Mouse (Mus musculus) urinary bladder, adult 18-20 months (tissue): ENCODE results near the gene Cd300ld.
"Not testable (repeated sequence)": the region's sequence is repeated elsewhere in the genome, so short reads cannot be mapped to it uniquely, and the experiment has no call there.

Experiments
- DNase-seq, 2 experiments: peaks; one replicate each; pipeline ENCODE4 v3.0.0; 2022; ENCODE audit warnings: low spot score in 2 of 2, mixed read lengths in 2 of 2

The Cd300ld gene

GRCm38 (mm10) chr11:114989793-114990192, at the start of gene Cd300ld:
Gene Cd300ld (minus strand): TSS chr11:114989922.
- no peak for DNase-seq

- not testable (repeated sequence) for DNase-seq
These were observed 47.9 kb upstream of the Cd300ld start, which contains the start of gene Cd300ld5 for GRCm38 (mm10) chr11:115037669-115038068. Gene Cd300ld5 (minus strand): TSS chr11:115037769.

GRCm38 (mm10) chr11:115026912-115027311, 37.2 kb upstream of the Cd300ld start, which contains the start of gene Cd300ld4:
Gene Cd300ld4 (minus strand): TSS chr11:115027012.
- not testable (repeated sequence) for DNase-seq

GRCm38 (mm10) chr11:115016093-115016492, 26.4 kb upstream of the Cd300ld start, which contains the start of gene Cd300ld2:
Gene Cd300ld2 (minus strand): TSS chr11:115016193.
- not testable (repeated sequence) for DNase-seq

- DNase-seq = no peak
These were observed 14.3 kb upstream of the Cd300ld start for GRCm38 (mm10) chr11:115004070-115004469.

GRCm38 (mm10) chr11:115001474-115002040, 11.8 kb upstream of the Cd300ld start, which contains the start of gene Cd300c2:
Gene Cd300c2 (minus strand): TSS chr11:115001880.
- no peak for DNase-seq

GRCm38 (mm10) chr11:114981866-114982265, 7.9 kb downstream of the Cd300ld start:
- DNase-seq = no peak

- no peak for DNase-seq
These were observed 17.0 kb downstream of the Cd300ld start for GRCm38 (mm10) chr11:114972726-114973125.

GRCm38 (mm10) chr11:114968752-114969207, 20.9 kb downstream of the Cd300ld start, which contains the start of gene Cd300c:
Gene Cd300c (minus strand): TSS chr11:114969157.
- DNase-seq = no peak

- no peak for DNase-seq
These were observed 24.4 kb downstream of the Cd300ld start for GRCm38 (mm10) chr11:114965182-114965828.

GRCm38 (mm10) chr11:114960369-114960768, 29.4 kb downstream of the Cd300ld start:
- no peak for DNase-seq

GRCm38 (mm10) chr11:114934144-114934543, 55.6 kb downstream of the Cd300ld start, which contains the start of gene Cd300lb:
Gene Cd300lb (minus strand): TSS chr11:114934386.
- no peak for DNase-seq

GRCm38 (mm10) chr11:114933591-114933990, 56.1 kb downstream of the Cd300ld start:
- DNase-seq = no peak
